Mouse (Mus musculus): ENCODE data around the gene Ubac2. TPM values are rescaled to one million over a fixed set of nuclear protein-coding genes. Genes with fewer than 3 reads are reported as not detected.
A peak's percentile ranks its signal among the peaks of the same experiment; 100 is the strongest.
"Not testable (repeated sequence)": the region's sequence is repeated elsewhere in the genome, so short reads cannot be mapped to it uniquely, and the experiment has no call there.

Ubac2 gene
- total RNA-seq, 2 experiments from 2014 or later: 26.6 to 29.1 TPM

DNA sequence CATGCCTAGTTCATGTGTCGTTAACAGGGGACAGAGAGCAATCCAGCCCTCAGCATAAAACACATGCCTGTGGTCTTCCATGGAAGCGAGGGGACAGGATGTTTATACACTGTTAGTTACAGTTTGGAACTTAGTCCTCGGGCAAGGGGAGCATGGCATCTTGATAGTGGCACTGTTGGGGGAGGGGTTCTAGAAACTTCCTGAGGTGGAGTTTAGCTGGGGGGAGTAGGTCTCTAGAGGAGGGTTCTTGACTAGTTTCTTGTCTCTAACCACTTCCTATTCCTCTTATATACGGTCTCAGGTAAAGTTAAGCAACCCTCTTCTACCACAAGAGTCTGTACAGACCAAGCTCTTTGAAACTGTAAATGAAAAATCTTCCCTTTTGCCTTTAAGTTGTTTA, 187.8 kb downstream of the Ubac2 start:
- intact Hi-C loops (cut with DNase I): loop anchor here (10.0 kb wide), 1 partner anchor 409 kb away; the partner anchor contains the start of gene Zic2
- no peak for DNase-seq

DNA sequence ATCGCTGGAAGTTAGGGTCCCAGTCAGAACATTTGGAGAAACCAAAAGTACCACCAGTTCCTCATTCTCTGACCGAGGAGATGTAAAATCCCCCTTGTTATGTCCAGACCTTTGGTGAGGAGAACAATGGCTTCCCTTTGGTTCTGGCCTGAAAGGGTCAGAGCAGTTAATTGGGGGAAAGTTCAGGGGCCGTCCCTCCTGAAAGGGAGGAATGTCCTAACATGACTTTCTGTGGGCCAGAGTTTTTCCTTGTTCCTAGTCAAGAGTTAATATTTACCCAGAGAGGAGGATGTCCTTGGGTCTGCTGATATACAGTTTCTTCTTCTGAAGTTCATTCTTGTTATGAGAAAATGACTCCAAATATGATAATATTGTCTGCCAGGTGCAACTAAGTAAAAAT, 189.6 kb downstream of the Ubac2 start:
- intact Hi-C loops (cut with DNase I): loop anchor here (10.0 kb wide), 1 partner anchor 407 kb away; the partner anchor contains the start of gene Zic2

DNA sequence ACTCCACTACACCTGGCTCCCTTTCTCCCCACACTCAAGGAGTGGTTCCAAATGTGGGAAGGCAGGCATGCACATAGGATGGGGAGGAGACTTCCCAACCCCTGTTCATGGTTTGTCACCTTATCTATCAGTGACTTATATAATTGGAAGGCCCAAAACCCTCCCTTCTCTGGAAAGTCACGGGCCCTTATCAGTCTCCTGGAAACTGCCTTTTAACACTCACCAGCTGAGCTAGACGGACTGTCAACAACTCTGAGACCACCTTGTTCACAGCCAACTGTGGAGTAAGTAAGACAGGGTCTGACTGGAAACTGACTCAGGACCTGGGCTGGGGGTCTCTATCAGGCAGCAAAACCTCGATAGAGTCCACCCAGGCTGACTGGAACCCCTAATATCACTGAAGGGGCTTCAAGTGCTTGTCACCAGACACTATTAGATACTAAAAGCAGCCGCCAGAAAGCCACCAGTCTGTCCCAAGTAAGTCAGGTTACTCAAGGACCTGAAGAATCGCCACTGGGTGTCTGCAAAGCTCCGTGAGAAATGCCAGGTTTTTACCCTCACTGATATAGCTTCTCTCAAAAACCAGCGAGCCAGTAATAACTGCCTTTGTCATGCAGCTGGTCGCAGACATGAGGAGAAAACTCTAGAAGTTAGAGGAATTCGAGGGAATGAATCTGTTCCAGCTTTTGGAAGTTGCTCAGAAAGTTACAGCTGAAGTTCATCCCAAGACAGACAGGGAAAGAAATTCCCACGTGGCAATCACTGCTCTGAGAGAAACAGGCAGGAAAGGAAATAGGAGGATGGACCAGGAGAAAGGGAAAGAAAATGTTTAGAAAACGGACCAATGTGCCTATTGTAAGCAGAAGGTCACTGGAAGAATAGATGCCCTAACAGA, 190.6 kb downstream of the Ubac2 start:
- intact Hi-C loops (cut with DNase I): loop anchor here (10.0 kb wide), 1 partner anchor 406 kb away; the partner anchor contains the start of gene Zic2
- peak in 1 of 2 experiments; percentile 46 for DNase-seq

More for the DNA sequence above, 189.6 kb downstream of the Ubac2 start:
- DNase-seq: not testable (repeated sequence)

DNA sequence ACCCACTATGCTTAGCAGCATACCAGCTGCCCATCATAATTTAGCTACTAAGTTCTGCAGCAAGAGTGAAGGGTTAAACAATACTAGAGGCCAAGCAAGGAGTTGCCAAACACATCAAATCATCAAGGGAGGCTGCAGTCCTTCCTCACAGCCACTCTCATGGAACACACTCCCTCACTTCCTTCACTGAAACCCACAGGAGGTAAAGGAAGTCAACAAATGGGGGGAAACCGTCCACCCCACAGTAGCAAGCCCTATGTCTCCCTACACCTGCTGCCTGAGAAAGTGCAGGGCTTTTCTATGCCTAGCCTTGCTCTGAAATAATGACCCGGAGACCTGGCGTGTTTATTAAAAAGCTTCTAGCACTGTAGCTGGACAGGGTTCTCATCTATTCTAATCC, 191.5 kb downstream of the Ubac2 start:
- intact Hi-C loops (cut with DNase I): loop anchor here (2.0 to 10.0 kb wide), 2 partner anchors 41 to 405 kb away; partner anchors contain the start of gene Zic2
- no peak for DNase-seq

Other genes starting within 250 kb of the Ubac2 start
- 10 to 100 TPM; 28.6 to 36.5 TPM for gene Dock9, start 80.8 kb upstream of the Ubac2 start, total RNA-seq (2021)
- gene Gpr18, start 37.2 kb downstream of the Ubac2 start, total RNA-seq (2021): under 1 TPM; 0.33 to 0.46 TPM
- 1 to 10 TPM; 1.2 to 2.0 TPM for gene Gpr183, start 86.6 kb downstream of the Ubac2 start, total RNA-seq (2021)
- not detected for gene Timm8a2, start 156.1 kb downstream of the Ubac2 start, total RNA-seq (2021)
- gene Tm9sf2, start 228.4 kb downstream of the Ubac2 start, total RNA-seq (2021): 100 to 1,000 TPM; 128 to 132 TPM